Mouse (Mus musculus): ENCODE data around the gene Cox7a2l.

DNA sequence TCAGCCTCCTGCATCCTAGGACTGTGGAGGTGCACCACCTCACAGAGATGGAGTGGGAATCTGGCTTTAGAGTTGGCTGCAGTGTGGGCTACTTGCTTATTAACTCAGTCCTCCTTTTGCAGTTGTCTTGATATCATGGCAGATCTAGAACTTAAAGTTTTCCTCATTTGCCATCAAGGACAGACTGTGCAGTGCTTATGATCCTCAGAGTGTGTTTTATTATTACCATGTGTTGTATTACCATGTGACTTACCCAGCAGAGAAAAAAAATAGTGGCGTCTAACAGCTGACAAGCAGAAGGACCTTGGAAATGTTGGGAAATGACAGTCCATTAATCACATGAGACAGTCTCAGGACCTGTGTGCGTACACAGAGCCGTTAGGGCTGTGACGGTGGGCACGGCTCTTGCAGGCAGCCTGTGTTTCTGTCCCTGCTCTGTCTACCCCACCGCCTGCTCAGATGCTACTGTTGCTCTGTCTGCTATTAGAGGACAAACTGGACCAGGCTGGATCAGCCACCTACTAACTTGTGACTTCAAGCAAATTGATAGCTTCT lies 50.4 kb downstream of the Cox7a2l start:
- TF ChIP-seq POLR2A (IDR thresholded peaks at IDR 0.05; ENCODE audit: insufficient read depth, low read length): no peak
- TF ChIP-seq EP300 (IDR thresholded peaks at IDR 0.05; ENCODE audit: insufficient read depth, low read depth, low read length): peak; percentile 27; the same call in 1 of the 2 replicates
- TF ChIP-seq CTCF (IDR thresholded peaks at IDR 0.05; ENCODE audit: low read depth, low read length): no peak

Data from ES-Bruce4 (cell line).